Mouse (Mus musculus) induced T-regulatory cell, adult 2 months (primary cell): ENCODE data around the gene Mog.

Experiments used
- DNase-seq: peaks from one replicate; pipeline ENCODE4 v3.0.0-alpha.2; 2012; ENCODE audit warnings: low read depth

Gene Mog

GRCm38 (mm10) chr17:37022628-37023576, at the start of gene Mog:
Mog (minus strand) TSS chr17:37023398.
- no peak for DNase-seq

- DNase-seq = no peak
These were observed 49.6 kb upstream of the Mog start for GRCm38 (mm10) chr17:37072730-37073276.

- DNase-seq = no peak
These were observed 49.0 kb upstream of the Mog start for GRCm38 (mm10) chr17:37072080-37072729.

GRCm38 (mm10) chr17:37070121-37070520, 46.9 kb upstream of the Mog start:
- DNase-seq = no peak

GRCm38 (mm10) chr17:37067861-37068260, 44.7 kb upstream of the Mog start:
- DNase-seq = no peak

- DNase-seq = no peak
These were observed 42.8 kb upstream of the Mog start for GRCm38 (mm10) chr17:37065993-37066392.

- DNase-seq = no peak
These were observed 40.7 kb upstream of the Mog start for GRCm38 (mm10) chr17:37063686-37064495.

- no peak for DNase-seq
These were observed 39.9 kb upstream of the Mog start for GRCm38 (mm10) chr17:37063063-37063462.

GRCm38 (mm10) chr17:37062101-37062641, 39.0 kb upstream of the Mog start:
- no peak for DNase-seq

GRCm38 (mm10) chr17:37061435-37061834, 38.2 kb upstream of the Mog start:
- DNase-seq = no peak

- DNase-seq = no peak
These were observed 33.8 kb upstream of the Mog start for GRCm38 (mm10) chr17:37056957-37057356.

- no peak for DNase-seq
These were observed 28.5 kb upstream of the Mog start for GRCm38 (mm10) chr17:37051745-37052144.

GRCm38 (mm10) chr17:37050876-37051275, 27.7 kb upstream of the Mog start:
- no peak for DNase-seq

- DNase-seq = peak; percentile 43
These were observed 27.2 kb upstream of the Mog start for GRCm38 (mm10) chr17:37050399-37050798.

GRCm38 (mm10) chr17:37049570-37050310, 26.5 kb upstream of the Mog start:
- DNase-seq = peak; percentile 64

- DNase-seq = no peak
These were observed 25.2 kb upstream of the Mog start for GRCm38 (mm10) chr17:37048383-37048782.

GRCm38 (mm10) chr17:37047981-37048380, 24.8 kb upstream of the Mog start:
- peak; percentile 65 for DNase-seq

GRCm38 (mm10) chr17:37047332-37047976, 24.3 kb upstream of the Mog start:
- no peak for DNase-seq

GRCm38 (mm10) chr17:37046312-37047112, 23.3 kb upstream of the Mog start:
- DNase-seq = peak; percentile 75
